Mouse (Mus musculus) mesoderm, embryonic 11.5 days (tissue): ENCODE measurements around the gene Gimap9.
"Not testable (repeated sequence)": the region's sequence is repeated elsewhere in the genome, so short reads cannot be mapped to it uniquely, and the experiment has no call there.

Source experiments
- DNase-seq: peaks from one replicate; pipeline ENCODE4 v3.0.0-alpha.2; 2012; ENCODE audit warnings: low read depth, low spot score

Gene Gimap9

DNA sequence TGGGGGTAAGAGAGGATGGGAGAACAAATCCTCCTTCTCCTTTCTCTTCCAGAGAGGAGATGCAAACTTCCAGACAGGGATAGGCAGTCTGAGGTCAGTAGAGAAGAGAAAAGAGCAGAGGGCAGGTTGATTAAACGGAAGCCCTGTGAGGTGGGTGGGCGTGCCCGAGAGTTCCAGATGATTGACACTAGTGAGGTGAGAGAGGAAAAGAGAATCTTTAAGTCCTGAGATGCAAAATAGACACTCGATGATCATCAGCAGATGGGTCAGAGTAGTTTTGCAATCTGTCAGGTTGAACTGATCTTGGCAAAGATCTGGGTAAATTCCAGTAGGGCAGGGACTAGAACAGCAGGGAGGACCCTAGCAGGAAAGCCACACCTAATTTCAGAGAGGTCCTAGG, 11.2 kb upstream of the Gimap9 start:
- DNase-seq, result no peak

DNA sequence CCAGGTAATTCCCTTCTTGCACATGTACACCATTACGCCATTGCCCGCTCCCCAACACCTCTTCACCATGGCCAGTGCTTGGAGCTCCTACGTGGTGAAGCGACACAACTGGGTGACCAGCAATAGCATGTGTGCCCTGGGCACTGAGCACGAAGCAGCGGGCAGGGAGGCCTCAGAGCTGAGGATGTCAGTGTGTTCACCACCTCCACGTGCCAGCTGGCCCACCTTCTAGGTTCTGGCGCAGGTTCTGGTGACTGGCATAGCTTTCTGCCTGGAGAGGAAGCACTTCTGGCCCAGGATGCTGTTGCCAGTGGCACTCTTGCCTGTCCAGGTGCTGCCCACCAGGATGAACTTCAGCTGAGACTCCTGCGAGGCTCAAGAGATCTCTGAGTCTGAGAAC, 10.5 kb upstream of the Gimap9 start:
- no peak for DNase-seq

DNA sequence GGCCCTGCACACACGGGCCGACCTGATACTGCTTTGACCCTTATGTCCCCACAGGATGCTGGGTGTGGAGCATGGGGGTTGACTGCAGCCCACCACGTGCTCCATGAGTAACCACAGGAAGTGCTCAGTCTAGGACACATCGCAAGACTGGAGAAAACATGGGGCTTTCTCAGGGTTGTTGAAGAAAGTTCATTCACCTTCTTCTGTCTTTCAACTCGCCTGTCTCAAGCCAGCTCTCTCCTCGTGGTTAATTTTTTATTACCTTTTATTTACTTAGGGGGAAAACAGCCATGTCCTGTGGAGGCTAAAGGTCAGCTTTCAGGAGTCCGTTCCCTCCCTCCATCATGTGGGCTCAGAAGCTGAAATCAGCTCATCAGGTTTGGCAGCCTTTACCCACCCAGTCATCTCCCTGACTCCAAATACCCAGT, 9.8 kb upstream of the Gimap9 start:
- DNase-seq, result no peak

DNA sequence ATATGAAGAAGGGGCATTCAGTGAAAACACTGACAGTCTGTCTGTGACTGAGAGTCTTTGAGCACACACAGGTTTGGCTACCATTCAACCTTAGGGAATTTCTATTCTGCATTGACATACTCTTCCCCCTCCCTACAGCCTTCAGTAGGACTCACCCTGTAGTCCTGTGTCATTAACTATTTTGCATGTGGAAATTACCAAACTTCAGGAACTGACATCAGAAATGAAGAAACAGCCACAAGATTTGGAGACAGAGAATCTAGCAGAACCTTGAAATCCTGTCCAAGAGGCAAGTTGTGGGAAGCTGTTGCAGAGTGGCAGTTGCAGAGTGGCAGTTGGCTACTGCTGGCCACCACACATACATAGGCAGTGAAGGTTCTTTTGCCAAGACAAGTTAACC, 7.9 kb upstream of the Gimap9 start:
- no peak for DNase-seq

DNA sequence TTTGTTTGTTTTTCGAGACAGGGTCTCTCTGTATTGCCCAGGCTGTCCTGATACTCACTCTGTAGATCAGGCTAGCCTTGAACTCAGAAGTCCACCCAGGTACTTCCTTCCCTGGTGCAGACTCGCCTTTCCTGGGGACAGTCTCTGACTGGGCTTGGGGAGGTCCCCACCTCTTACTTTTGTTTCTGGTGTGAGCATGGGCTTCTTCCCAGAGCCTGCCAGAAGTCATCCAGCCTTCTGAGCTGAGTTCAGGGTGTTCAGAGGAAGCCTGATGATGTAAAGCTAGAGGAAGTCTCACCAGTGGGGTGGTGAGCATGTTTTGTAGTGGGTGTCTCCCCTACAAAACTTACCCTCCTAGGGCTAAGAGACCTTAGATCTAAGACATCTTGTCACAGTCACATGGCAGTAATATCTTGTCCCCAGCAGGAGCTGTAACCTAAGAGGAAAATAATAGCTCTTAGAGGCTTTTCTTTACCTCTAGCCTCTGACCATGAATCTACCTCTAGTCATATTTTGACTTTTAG, 6.4 kb upstream of the Gimap9 start:
- DNase-seq, result no peak

DNA sequence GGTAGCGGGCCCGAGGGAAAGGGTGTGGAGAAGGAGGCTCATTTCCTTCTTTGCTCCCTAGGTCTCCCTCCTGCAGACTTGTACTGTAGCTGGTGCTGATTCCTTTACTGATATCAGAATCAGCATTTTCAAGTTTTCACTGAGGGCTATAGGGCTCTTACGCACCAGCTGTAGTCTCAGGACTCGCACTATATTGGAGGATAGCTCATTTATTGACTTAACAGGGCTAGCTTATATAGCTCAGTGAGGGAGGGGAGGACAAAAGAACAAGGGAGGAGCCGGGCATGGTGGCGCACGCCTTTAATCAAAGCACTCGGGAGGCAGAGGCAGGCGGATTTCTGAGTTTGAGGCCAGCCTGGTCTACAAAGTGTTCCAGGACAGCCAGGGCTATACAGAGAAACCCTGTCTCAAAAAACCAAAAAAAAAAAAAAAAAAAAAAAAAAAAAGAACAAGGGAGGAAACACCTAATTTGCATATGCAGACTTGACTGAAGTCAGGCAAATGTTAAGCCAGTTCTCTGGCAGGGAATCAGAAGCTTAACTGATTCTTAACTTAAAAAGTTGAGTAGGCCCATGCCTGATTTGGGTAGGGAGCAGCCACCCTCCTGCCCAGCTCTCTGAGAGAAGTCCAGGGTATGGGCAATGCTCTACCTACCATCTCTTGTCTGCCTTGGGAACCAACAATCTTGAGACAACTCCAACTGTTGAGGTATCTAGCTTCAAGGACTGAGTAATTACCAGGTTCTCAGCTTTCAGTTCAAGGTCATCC, 1.5 kb upstream of the Gimap9 start:
- DNase-seq, result no peak

DNA sequence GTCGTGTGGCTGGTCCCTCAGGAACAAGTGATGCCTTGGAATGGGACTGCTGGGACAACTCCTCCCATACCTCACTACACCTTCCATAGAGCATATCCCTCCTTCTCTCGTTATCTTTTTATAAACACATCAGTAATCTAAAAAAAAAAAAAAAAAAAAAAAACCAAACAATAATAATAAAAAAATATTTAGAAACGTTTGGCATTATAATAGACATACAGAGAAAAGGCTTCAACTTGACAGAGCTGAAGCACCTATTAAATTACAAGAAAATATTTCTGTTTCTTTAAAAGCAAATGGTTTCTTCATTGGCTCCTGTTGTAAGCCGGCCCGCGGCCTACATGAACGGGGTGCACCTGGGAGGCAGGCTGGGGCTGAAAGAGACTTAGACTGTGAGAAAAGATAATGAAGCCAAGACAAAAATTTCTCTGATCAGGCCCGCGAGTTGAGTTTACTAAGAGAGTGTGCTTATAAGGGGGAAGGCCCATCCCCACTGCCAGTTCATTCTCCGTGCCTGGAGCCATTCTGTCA, 464 bp upstream of the Gimap9 start:
- DNase-seq, result no peak

DNA sequence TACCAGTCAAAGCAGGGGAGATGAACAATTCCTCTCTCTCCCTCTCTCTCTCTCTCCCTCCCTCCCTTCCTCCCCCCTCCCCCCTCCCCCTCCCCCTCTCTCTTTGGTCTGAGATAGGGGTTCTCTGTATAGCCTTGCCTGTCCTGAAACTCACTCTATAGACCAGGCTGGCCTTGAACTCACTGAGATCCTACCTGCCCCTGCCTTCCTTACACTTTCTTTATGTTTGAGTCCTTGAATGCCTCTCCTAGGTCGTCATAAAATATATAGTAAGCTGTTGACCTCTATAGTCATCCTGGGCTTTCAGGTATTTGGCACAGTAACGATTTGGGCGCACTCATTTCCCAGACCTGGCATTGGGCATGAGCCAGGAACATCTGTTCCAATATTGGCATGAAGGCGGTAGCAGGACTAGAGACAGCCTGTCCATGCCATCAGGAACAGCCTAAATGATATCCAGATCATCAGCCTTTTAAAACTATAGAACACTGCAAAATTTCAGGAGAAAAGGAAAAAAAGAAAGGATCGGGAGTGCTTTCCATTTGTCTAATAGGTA, 1.0 kb downstream of the Gimap9 start:
- no peak for DNase-seq

DNA sequence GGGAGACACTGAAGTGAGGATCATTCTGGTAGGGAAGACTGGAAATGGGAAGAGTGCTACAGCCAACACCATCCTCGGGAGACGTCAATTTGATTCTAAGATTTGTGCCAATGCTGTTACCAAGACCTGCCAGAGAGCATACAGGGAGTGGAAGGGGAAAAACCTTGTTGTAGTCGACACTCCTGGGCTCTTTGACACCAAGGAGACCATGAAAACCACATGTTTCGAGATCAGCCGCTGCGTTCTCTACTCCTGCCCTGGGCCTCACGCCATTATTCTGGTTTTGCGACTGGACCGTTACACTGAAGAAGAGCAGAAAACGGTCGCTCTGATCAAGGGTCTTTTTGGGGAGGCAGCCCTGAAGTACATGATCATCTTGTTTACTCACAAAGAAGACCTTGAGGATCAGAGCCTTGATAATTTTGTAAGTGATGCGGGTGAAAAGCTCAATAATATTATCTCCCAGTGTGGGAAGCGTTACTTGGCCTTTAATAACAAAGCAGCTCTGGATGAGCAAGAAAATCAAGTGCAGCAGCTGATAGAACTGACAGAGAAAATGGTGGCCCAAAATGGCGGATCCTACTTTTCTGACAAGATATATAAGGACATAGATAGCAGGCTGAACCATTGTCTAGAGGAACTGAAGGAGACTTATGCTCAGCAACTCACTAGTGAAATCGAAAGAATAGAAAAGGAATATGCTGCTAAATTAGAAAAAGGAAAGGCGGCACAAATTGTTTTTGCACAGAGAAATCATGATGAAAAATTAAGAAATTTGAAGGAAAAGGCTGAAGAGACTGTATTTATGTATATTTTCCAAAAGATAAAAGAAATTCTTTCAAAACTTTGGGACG, 1.8 kb downstream of the Gimap9 start:
- no peak for DNase-seq

DNA sequence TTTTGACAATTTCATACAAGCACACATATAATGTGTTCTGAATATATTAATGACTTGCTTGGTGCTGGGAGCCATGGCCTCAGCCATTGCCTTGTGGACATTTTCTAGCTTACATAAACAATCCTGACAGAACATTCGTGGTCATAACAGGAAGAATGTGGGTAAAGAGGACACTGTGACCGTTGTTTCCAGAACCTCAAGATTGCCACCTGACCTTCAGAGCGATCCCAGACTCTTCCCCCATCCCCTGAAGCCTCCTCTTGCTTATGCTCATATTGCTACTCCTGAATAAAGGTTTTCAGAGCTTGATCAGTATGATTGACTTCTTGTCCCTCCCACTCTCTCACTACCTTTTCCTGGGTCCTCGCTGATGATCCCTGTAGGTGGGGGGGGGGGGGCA, 2.5 kb downstream of the Gimap9 start:
- DNase-seq, result no peak

DNA sequence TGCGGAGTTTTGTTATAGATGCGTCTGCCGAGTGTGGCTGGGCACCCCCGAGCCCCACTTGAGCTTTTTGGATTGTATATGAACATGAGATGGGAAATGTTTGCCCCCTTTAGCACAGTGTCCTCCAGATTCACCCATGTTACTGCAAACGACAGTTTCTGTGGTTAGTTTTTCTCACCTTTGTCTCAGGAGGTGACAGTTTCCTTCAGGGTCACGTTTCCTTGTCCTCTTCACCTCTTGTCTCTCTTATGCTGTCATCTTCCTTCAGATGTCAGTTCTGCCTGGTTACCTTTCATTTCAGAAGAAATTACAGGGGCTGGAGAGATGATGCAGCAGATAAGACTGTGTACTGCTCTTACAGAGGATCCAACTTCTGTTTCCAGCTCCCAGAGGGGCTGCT, 3.8 kb downstream of the Gimap9 start:
- no peak for DNase-seq

DNA sequence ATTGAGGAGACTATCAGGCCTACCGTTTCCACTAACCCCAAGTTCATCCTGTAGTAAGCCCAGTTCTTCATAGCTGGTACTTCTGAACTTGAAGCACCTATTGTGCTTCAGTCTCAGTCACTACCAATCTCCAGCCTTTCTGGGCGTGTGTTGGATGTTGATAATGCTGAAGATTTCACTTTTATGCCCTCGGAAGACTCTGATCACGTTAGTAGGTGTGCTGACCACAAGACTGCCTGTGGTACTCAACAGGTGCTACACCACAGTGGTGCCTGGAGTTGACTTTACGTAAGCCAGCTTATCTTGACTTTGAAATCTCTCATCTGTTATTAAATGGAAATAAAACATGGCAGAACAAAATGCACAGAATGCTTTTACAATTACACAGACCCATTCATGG, 4.5 kb downstream of the Gimap9 start:
- no peak for DNase-seq

DNA sequence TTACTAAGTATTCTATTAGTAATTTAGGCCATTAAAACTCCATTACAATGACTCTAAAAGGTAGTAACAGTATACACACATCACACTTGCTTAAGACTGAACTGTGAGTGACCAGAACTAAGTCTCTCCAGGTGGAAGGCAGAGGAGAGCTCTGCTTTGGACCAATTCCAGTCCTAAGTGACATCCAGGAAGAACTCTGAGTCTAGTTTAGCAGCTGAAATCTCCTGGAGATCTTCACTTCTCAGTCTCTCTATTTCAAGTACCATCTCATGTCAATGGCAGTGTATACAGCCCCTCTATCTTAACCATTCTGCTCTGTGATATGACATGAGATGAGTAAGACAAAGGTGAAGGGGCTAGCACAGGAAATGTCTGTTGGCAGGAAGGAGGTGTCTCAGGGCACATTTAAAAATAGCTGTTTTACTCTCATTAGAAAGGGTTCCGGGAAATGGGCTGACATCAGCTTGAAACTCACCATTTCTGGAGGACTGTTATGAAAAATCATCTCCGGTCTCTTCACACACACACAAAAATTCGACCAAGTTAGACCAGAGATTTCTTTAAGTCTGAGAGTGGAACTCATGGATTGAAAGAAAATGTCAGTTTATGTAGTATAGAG, 5.7 kb downstream of the Gimap9 start:
- DNase-seq, result no peak

DNA sequence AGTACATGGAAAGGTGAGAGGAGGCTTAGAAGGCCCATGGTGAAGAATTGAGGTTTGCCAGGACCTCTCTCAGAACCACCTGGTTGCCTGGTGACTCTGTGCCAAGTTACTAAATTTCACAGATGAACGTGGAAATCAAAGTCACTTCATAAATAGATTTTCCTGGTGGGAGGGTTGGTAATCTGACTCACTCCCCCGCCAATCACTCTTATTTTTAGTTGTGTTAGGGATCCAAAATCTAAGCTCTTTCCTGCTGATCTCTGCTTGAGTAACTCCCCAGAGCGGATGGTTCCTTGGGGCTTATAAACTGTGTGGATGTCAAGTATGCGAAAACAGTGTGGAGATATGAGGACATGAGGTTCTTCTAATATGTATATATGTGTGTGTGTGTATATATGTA, 6.3 kb downstream of the Gimap9 start:
- DNase-seq, result no peak

DNA sequence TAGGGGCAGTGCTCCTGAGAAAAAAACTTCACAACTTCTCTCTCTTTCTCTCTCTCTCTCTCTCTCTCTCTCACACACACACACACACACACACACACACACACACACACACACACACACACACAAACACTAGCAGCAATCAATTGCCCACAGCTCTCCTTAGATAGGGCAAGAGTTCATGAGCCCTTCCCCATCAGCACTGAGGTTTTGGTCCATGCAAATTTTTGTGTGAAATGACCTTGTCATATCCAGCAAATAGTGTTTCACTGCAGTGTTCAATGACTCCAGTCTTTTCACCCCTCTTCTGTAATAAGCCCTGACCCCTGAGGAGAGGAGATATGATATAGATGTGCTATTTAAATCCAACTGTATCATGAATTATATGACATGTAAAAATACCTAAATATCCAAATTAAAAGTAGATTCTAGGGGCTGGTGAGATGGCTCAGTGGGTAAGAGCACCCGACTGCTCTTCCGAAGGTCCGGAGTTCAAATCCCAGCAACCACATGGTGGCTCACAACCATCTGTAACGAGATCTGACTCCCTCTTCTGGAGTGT, 7.4 kb downstream of the Gimap9 start:
- not testable (repeated sequence) for DNase-seq

DNA sequence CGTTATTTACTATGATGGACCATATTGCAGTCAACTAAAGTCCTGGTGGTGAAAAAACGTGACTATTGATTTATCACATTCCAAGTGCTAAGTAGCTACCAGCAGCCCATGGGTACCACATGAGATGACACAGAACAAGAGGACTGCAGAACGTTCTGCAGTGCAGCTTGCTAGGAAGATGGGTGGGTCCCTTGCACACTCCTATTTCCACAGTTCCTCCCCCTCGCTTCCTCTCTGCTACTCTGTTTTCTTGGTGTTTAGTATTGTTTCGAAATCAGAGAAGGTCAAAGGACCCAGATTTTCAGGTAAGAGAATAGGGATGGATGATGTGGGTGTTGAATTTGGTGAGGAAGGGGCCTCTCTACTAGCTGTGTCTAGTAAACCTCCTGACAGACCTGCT, 8.4 kb downstream of the Gimap9 start, which contains the start of gene Gimap4:
Gene Gimap4, plus strand, starts transcription at position 231 of the 400 bp plus-strand sequence.
- no peak for DNase-seq

DNA sequence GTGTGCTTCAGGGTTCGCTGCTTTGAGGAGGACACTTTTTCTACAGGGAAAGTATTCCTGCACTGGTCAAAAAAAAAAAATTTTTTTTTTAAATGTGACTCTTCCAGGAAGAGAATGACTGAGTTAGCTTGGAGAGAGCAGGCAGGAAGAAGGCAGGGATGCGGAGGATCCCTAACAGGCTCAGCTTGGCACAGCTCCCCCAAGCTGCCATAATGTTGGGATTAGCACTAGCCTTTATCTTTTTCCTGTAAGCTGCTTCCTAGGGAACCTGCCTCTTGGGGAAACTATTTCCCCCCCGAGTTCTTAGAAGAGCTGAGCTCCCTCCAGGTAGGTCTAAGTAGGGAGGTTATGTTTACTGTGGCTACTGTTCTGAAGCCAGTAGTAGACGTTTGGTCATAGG, 8.9 kb downstream of the Gimap9 start:
- no peak for DNase-seq

DNA sequence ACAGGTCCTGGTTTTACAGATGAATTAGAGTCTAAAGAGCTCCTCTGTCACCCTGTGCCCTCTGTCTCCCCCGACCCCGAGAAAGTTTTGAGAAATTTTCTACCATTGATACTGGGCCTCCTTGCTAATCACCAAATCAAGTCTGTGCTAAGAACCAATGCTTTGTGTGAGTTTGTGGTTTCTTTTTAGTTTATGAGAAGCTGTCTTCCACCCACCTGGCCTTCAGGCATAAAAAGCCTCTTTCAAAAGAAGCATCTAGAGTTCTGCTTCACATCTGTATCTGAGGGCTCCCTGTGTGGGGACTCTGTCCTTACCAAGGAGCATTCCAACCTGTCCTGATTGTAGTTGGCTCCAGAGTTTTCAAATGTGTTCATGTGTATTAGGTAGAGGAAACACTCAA, 9.3 kb downstream of the Gimap9 start:
- DNase-seq, result no peak

DNA sequence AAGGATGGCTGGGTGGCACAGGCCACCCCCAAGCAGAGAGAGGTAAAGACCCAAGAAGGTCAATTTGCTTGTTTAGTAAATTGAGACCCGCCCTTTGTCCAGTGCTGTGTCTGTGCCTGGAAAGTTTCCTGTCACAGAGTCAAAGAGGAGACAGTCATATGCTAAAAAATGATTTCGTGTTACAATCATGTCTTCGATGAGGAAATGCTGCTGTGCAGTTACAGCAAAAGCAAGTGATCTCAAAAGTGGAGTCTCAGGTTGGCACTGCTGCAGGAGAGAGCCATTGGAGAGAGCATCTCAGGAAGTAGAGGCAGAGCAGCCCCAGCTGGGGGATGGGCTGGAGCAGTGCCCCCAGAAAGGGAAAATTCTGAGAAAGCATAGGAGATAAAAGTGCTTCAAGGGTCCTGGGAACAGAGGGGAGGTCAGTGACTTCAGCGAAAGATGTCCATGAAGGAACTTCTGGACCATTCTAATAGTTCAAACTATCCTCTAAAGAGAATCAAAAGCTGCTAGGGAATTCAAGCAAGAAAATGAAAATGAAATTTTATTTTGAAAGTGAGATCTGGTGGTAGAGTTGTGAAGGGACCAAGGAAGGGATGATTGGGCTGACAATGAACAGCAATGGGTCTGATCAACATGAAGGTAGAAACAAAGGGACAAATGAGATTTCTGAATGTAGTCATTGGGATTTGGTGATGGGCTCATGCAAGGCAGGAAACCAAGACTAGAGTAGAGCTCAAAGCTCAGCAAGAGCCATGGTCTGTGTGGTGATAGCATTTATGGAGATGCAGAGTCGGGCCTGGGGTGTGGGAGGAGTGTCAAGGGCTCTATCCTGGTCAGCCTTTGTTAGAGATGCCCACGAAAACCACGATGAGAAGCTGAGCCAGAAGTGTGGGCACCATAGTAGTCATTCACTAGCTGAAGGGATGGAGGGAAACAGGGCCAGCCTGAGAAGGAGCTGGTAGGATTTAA, 10.1 kb downstream of the Gimap9 start:
- no peak for DNase-seq

DNA sequence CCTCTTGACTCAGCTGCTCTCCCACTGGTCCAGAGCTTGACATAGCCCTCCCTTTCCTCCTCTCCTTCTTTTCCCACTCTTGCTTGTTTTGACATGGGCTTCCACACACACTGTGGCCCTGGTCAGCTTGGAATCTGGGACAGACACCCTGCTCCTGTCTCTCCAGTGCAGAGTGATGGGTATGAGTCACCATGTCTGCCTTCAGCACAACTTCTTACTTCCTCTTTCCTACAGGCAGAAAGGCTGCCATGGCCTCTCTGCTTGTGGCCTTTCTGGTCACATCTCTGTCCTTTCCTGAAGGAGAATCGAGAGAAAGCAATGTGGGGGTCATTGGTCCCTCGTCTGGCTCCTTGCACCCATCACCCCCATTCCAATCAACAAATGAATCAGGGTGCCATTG, 11.1 kb downstream of the Gimap9 start:
- no peak for DNase-seq
